Mouse (Mus musculus): ENCODE data around the gene Braf.
"Not testable (repeated sequence)": the region's sequence is repeated elsewhere in the genome, so short reads cannot be mapped to it uniquely, and the experiment has no call there.

Gene Braf

DNA sequence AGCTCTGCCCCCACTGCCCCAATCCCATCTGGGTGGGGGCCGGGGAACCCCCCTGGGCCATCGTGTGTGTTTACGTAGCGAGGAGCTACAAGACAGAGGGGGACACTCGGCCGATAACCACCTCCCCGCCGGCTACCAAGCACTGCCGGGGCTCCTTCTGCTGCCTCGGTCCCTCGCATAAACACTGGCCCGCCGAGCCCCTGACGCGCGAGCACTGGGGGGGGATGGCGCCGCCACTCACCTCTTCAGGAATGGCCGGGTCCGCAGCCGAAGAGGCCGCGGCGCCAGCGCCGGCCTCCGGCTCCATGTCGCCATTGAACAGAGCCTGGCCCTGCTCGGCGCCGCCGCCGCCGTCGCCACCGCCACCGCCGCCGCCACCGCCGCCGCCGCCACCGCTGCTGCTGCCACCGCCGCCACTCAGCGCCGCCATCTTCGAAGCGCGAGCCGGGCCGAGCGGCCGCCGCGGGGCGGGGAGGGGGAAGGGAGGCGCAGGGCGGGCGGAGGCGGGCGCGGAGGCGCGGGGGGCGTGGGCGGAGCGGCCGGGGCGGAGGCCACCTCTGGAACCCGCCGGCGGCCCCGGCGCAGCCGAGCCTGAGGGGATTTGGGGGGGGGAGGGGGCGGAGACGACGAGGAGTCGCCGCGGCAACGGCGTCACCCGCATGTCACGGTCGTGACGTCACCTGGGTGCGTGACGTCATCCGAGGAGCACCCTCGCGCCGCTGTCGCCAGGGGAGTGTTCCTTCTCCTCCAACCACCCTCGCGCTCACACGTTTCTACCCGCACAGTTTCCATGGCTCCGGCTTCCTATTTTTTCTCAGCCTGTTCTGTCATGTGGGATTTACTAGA is at the start of gene Braf:
Gene Braf, minus strand, starts transcription at position 598 of the 846 bp plus-strand sequence.
- peak; percentile 79 to 82 for DNase-seq

DNA sequence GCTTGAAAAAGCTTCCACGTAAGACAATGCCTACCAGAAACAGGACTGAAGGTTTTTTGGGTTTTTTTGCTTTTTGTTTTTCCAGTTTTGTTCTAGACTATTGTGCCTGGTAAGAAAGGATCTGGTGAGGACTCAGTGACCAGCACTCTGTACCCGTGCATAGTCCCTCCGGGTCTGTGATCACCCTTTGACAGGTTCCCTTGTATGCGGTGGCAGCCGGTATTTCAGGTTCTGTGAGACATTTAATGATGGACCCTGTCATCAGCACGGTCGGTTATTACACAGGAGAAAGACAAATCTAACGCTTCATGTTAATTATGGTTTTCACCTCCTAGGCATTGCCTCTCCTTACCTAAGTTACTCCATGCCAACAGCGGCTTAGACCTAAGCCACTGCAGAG is 49.8 kb upstream of the Braf start:
- DNase-seq: no peak

GRCm38 (mm10) chr6:39757229-39757628 is 32.0 kb upstream of the Braf start:
- DNase-seq: no peak

GRCm38 (mm10) chr6:39749881-39750280 is 24.6 kb upstream of the Braf start:
- DNase-seq: no peak

DNA sequence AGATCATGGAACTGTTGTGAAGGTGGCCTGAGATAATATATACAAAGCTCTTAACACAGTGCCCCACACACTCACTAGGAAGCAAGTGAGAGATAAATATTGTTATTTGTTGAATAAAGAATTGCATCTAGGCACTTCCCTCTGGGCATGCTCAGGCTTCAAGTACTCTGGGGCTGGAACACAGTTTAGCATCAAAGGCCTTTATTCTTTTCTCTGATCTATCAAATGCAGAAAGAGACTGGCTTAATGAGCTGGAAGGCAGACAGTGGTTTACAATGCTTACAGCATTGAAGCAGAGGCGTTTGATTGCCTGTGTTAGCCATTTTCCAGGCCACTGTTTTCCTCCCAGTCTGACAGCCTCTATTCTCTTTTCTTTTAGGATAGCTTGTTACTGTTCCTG is 21.8 kb upstream of the Braf start:
- no peak for DNase-seq

DNA sequence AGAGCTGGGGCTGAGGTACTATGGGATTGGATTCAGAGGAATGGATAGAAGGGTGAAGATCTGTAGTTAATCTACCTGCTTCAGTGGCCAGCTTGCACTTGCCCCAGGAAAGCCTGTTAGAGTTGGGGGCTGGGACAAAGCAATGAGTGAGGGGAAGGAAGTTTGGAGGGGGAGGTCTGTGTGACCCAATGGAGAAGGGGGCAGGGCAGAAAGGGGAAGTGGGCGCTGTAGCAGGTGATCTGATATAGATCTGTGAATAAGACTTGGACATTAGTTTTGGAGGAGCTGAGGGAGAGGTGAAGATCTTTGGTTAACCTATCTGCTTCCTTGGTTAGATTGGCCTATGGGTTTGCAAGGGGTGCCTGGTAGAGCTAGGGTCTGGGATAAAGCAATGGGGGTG is 20.2 kb upstream of the Braf start:
- DNase-seq: no peak

GRCm38 (mm10) chr6:39739698-39740097 is 14.4 kb upstream of the Braf start:
- not testable (repeated sequence) for DNase-seq

- no peak for DNase-seq
These were observed 2.8 kb upstream of the Braf start for GRCm38 (mm10) chr6:39728095-39728494.

DNA sequence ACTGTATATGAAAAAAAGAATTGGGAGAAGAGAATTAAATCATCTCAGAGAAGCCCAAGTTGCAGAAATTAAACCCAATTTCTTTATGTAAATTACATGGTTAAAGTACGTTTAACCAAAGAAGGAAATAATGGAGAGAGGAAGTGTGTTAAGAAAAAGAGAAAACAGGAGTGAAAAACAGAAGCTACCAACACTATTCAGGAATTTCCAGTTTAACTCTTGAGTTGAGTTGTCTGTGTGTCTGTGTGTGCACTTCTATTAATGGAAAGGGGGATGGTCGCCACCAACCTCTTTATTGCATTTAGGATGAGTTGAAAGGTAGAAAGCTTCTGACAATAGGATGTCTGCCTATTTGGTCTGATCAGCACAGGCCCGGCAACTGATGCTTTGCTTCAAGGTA is 886 bp upstream of the Braf start:
- DNase-seq: no peak

DNA sequence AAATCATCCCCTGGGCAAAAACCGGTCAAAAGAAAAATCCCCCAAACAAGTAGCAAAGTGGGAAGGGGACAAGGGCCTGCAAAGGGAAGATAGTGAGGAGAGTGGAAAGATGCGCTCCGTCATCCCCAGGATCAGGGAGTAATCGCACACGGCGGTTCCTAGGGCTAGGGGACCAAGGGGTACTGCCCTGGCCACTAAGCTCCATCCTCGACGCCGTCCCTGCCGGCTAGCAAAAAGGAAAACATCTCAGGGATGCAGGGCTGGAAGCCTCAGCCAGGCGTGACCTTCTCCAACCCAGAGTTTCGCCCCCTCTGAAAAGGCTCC is 759 bp downstream of the Braf start:
- DNase-seq: no peak

DNA sequence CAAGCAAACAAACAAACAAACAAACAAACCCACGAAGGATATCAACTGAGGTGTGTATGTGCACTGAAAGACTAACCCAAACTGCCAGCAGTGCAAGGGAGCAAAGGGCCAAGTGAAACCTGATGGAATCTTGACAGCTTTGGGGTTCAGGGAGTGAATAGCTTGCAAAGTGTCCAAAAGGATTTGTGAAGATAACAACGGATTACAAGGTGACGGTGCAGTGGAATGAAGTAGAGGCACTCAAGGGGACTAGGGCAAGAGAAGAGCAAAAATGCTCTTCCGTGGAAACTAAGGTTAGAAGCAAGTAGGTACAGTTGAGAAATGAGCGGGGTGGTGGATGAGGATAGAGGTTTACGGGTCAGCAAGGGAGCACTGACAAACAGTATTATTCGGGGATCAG is 1.2 kb downstream of the Braf start:
- DNase-seq: no peak

DNA sequence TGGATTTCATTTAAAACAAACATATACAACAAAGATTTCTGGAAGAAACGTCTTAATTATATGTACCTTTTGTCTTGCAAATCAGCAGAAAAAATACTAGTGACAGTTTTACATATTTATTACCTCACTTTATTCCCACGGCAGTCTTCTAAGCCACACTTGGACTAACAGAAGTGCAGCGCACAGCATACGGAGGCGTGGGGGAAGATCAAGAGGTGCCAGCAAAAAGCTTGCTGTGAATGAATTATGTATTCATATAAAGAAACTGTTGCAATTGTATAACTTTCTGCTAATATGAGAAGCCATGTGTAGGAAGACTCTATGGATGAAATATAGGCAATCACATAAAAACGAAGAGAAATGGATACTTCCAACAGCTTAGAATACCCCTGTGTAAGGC is 6.7 kb downstream of the Braf start:
- DNase-seq: no peak

DNA sequence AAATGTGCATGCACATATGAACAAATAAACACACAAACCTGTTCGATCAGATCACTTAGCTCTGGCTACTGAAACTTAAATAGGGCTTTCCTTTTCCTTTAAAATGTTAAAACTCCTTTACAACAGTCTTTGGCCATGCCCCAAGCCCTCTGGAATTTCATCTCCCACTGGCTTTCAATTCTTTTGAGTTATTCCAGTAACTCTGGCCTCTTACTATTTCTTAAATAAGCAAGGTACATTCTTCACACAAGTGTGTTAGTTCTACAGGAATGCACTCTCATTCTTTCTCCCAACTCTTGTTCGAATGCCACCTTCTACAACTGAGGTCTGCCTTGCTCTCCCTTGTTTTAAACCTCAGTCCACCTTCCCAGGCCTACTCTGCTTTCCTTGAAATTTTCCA is 8.2 kb downstream of the Braf start:
- DNase-seq: no peak

DNA sequence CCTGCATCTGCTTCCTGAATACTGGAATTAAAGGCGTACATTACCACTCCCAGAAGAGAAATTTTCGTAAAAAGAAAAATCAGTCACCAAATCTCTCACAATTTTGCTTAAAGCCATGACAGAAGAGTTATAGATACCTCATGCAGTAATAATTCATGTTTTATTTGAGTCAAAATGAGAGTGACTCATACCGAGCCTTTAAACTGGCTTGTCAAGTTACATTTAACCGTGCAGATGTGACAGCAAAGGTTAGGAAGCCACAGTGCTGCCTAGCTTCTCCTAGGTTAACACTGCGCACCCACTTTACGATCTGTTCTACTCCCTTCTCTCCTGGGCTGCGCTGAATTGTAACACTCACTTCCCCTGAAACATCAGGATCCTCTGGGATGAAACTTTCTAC is 10.9 kb downstream of the Braf start:
- DNase-seq: no peak

GRCm38 (mm10) chr6:39713399-39713798 is 11.9 kb downstream of the Braf start:
- DNase-seq: no peak

GRCm38 (mm10) chr6:39705625-39706024 is 19.6 kb downstream of the Braf start:
- no peak for DNase-seq

- DNase-seq: no peak
These were observed 32.1 kb downstream of the Braf start for GRCm38 (mm10) chr6:39693126-39693525.

- not testable (repeated sequence) for DNase-seq
These were observed 38.4 kb downstream of the Braf start for GRCm38 (mm10) chr6:39686839-39687238.

- no peak for DNase-seq
These were observed 43.5 kb downstream of the Braf start for GRCm38 (mm10) chr6:39681795-39682194.

DNA sequence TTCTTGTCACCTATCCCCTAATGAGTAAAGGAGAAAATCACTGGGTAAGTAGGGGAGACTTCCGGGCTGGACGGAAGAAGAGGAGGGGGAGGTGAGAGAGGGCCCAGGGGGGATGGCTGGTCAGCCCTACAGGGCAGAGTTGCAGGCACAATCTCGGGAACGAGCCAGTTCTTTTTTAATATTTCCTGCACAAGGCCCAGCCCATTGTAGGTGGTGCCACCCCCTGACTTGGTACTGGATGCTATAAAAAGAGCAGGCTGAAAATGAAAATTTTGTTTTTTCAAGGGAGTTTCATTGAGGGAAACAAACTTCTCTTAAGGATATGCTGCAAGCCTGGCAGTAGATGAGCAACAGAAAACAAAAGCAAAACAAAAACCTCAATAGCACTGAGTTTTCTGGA is 44.7 kb downstream of the Braf start:
- no peak for DNase-seq

DNA sequence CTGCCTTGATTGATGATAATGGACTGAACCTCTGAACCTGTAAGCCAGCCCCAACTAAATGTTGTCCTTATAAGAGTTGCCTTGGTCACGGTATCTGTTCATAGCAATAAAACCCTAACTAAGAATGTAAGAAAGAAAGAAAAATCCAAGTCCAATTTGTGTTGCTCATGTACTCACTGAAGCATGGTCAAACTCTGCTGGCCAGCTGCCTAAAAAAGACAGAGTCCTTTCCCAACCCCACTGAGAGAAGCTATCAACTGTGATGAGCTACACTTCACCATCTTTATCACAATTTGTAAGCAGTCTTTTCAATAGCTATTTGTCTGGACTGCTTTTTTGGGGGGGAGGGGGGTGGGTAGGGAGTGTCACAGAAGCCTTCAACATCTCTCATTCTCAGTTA is 47.0 kb downstream of the Braf start:
- DNase-seq: no peak

- no peak for DNase-seq
These were observed 50.2 kb downstream of the Braf start for GRCm38 (mm10) chr6:39675081-39675480.

GRCm38 (mm10) chr6:39611296-39611695 is 114.0 kb downstream of the Braf start:
- no peak for DNase-seq

GRCm38 (mm10) chr6:39610207-39610606 is 115.1 kb downstream of the Braf start:
- DNase-seq: no peak

DNA sequence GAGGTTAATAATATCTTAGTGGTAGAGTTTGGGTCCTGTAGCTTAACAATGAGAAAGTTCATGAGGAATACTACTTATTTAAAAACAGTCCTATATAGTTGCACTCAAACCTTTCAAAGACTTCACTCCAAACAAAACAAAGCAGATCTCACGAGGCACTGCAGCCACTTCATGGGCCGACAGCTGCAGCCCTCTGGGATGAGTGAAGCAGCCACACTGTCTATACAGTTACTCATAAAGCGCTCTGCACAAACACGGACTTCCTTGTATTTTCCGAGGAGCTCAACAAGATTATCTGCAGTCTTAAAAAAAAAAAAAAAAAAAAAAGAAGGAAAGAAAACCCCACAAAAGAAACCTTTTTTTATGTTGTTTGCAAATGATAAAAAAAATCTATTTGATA is 117.9 kb downstream of the Braf start:
- DNase-seq: no peak

All from thymus, postnatal 36 days (tissue).